Mouse (Mus musculus) cerebellum, adult 2 months (tissue): ENCODE results near the gene Ush1g.

ENCODE experiments used
- CTCF ChIP-seq: fragments of 200-500 bp; IDR thresholded peaks from 2 replicates; pipeline ENCODE4 v1.5.1; 2011; ENCODE audit warnings: low read depth, mild to moderate bottlenecking, control low read depth, low read length, moderate library complexity, borderline replicate concordance; ENCODE audit not compliant: insufficient read depth
- POLR2A ChIP-seq: fragments of 200-500 bp; IDR thresholded peaks from 2 replicates; pipeline ENCODE4 v1.6.1; 2011; ENCODE audit warnings: low read length, control low read depth, borderline replicate concordance; ENCODE audit not compliant: insufficient read depth

- TF ChIP-seq CTCF, result no peak
- TF ChIP-seq POLR2A, result no peak
Observed at GRCm38 (mm10) chr11:115348681-115349248, 26.9 kb upstream of the Ush1g start.
